Mouse (Mus musculus) CH12.LX (cell line): ENCODE data around the gene Ptprd.

Source experiments
- BHLHE40 ChIP-seq: IDR thresholded peaks from 2 replicates; pipeline ENCODE4 v1.6.1; 2011; ENCODE audit warnings: mild to moderate bottlenecking, low read depth, low read length, improper control_type of control experiment
- CHD2 ChIP-seq: IDR thresholded peaks from 2 replicates; pipeline ENCODE4 v1.6.1; 2011; ENCODE audit warnings: low read length, improper control_type of control experiment
- CTCF ChIP-seq, 2 experiments: IDR thresholded peaks in 1 of 2; conservative IDR thresholded peaks in 1 of 2; 2 replicates each; pipeline ENCODE4 v1.5.1; 2011 to 2012; ENCODE audit warnings: low read depth in 2 of 2, low read length in 2 of 2, improper control_type of control experiment in 1 of 2, inconsistent platforms in 1 of 2, mild to moderate bottlenecking in 1 of 2, moderate library complexity in 1 of 2
- EP300 ChIP-seq: IDR thresholded peaks from 2 replicates; pipeline ENCODE4 v1.6.1; 2011; ENCODE audit warnings: low read length, improper control_type of control experiment
- MAX ChIP-seq: IDR thresholded peaks from 2 replicates; pipeline ENCODE4 v1.6.1; 2011; ENCODE audit warnings: low read length, improper control_type of control experiment
- MYC ChIP-seq: IDR thresholded peaks from 2 replicates; pipeline ENCODE4 v1.6.1; 2011; ENCODE audit warnings: low read depth, mild to moderate bottlenecking, improper control_type of control experiment, low read length
- POLR2A ChIP-seq: IDR thresholded peaks from 2 replicates; pipeline ENCODE4 v1.6.1; 2011; ENCODE audit warnings: low read depth, mild to moderate bottlenecking, improper control_type of control experiment, low read length
- RAD21 ChIP-seq: IDR thresholded peaks from 2 replicates; pipeline ENCODE4 v1.6.1; 2011; ENCODE audit warnings: low read depth, mild to moderate bottlenecking, low read length, improper control_type of control experiment, moderate library complexity

GRCm38 (mm10) chr4:76015026-76015425 lies 2196.7 kb downstream of the Ptprd start:
- TF ChIP-seq MAX, result no peak
- no peak for TF ChIP-seq CTCF (conservative IDR thresholded peaks at IDR 0.05 in 1 of 2, IDR thresholded peaks at IDR 0.05 in 1 of 2; ENCODE audit: low read depth in 2 of 2, low read length in 2 of 2)
- no peak for TF ChIP-seq EP300
- no peak for TF ChIP-seq BHLHE40
- no peak for TF ChIP-seq RAD21
- no peak for TF ChIP-seq MYC
- no peak for TF ChIP-seq CHD2
- no peak for TF ChIP-seq POLR2A
